Mouse (Mus musculus) kidney, embryonic 15.5 days (tissue): ENCODE measurements around the gene Spns2. TPM values are rescaled to one million over a fixed set of nuclear protein-coding genes. Genes with fewer than 3 reads are reported as not detected.

Experiments used
- ATAC-seq: fragments of 200-750 bp; cut with Nextera tagmentation; replicated peaks from 2 replicates; pipeline ENCODE4 v1.8.0; 2017; ENCODE audit warnings: moderate TSS enrichment; ENCODE audit not compliant: low FRiP score
- H3K27ac ChIP-seq: fragments of 300-500 bp; sonication (generic); 2 replicates; pipeline ENCODE4 v1.5.1; 2015; ENCODE audit warnings: mild to moderate bottlenecking, inconsistent platforms
- H3K27me3 ChIP-seq: fragments of 300-500 bp; sonication (generic); 2 replicates; pipeline ENCODE4 v1.6.1; 2015; ENCODE audit warnings: inconsistent platforms
- H3K36me3 ChIP-seq: fragments of 300-500 bp; sonication (generic); 2 replicates; pipeline ENCODE4 v1.6.1; 2015; ENCODE audit warnings: inconsistent platforms
- H3K4me1 ChIP-seq: fragments of 300-500 bp; sonication (generic); 2 replicates; pipeline ENCODE4 v1.6.1; 2015; ENCODE audit warnings: inconsistent platforms
- H3K4me2 ChIP-seq: fragments of 300-500 bp; sonication (generic); 2 replicates; pipeline ENCODE4 v1.6.1; 2015; ENCODE audit warnings: moderate library complexity, mild to moderate bottlenecking, inconsistent platforms
- H3K4me3 ChIP-seq: fragments of 300-500 bp; sonication (generic); replicated peaks from 2 replicates; pipeline ENCODE4 v1.5.1; 2015; ENCODE audit warnings: mild to moderate bottlenecking, inconsistent platforms
- H3K9ac ChIP-seq: fragments of 300-500 bp; sonication (generic); 2 replicates; pipeline ENCODE4 v1.6.1; 2015; ENCODE audit warnings: mild to moderate bottlenecking, inconsistent platforms
- H3K9me3 ChIP-seq: fragments of 300-500 bp; sonication (generic); replicated peaks from 2 replicates; pipeline ENCODE4 v1.6.1; 2016; ENCODE audit warnings: inconsistent platforms
- WGBS: fragments of 180-500 bp; shearing (Covaris S2); methylation state at CpG from one replicate; pipeline ENCODE4 v1.1.7; 2015; ENCODE audit warnings: mixed read lengths; 5-methylcytosine and 5-hydroxymethylcytosine counted together
- polyA plus RNA-seq: library from polyadenylated mRNA; unstranded; fragments of >200 nt; fragmentation: Nextera tagmentation; extraction: Ambion mirVana; gene quantifications from 2 replicates; pipeline ENCODE4 v1.2.1, GENCODE M21; 2015

The Spns2 gene
- polyA plus RNA-seq, 1 experiment from 2014 or later = 2.9 TPM

DNA sequence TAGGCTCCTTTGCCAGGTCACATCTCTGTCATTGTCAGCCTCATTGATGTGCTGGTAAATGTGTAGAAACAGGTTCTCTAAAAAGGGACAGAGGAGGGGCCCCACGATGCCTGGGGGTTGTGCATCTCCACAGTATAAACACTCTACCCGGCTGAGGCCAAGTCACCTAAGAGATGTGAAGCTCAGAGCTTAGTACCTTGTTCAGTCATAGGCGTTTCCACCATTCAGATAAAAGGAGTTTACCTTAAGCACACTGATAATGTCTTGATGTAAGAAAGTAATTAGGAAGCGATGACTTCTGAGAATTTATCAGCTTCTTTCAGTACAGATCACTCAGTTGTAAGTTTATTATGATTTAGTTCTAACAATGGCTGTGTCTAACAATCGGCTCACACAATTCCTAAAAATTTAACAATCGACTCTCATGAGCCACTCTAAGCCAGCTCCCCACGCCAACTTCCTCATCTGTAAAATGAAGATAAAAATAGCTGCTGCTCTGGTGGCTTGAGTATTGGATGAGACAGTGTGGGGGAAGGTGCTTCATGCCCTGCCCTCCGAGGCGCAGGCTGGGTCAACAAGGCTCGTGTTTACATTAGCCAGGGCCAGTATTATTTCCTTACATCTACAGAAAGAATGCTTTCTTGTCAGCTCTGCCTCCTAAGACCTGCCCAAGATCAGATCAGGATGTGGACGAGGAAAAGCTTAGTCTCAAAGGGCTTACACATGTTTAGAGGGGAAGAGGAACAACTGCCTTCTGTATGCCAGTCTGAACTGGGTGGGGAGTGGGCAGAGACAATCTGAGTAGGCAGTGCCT lies 22.8 kb downstream of the Spns2 start:
- Histone ChIP-seq H3K4me1 (peaks cover 63% of the 10 kb centered on the region), H3K9me3 (no peaks in the 10 kb centered on the region), H3K36me3 (no peaks in the 10 kb centered on the region), H3K27me3 (no peaks in the 10 kb centered on the region), H3K9ac (no peak overlapping the region), H3K27ac (peak overlapping the region; percentile 64), H3K4me3 (no peak overlapping the region), H3K4me2 (no peak overlapping the region)
- 26% methylated on average over 11 of the region's 11 CpGs for WGBS
- no peak; the same call in 1 of the 2 replicates for ATAC-seq

DNA sequence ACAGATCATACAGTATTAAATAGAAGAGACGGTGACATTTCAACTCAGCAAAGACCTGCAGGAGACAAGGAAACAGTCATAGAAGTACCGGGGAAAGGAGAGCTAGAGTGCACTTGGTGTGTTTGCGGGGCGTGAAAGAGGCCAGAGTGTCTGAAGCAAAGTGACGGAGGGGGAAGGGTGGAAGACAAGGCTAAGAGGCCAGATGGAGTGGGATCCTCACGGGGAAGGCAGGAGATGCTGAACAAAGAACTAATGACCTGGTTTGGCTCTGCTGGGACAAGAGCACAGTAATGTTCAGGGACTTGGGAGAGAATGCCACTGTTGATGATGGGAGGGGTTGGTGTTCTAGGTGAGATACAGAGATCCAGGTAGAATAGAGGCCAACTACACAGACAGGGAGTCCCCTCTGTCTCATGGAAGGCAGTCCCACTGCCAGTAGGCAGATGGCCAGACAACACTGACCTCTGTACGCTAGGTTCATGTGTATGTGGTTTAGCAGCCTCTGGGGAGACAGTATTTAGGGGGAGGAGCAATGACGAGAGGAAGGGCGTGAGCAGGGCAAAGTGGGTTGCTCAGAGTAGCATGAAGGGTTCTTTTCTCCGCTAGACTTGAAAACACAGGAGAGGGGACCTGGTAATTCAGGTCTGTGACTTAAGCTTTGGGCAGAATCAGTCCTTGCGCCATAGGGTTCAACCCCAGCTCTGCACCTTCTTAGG lies 23.6 kb downstream of the Spns2 start:
- H3K9ac ChIP-seq = no peak overlapping the region
- peaks cover 61% of the 10 kb centered on the region for H3K4me1 ChIP-seq
- ATAC-seq = no peak
- WGBS = 45% methylated on average over 11 of the region's 11 CpGs
- no peak overlapping the region for H3K4me3 ChIP-seq
- no peaks in the 10 kb centered on the region for H3K9me3 ChIP-seq
- H3K27me3 ChIP-seq = no peaks in the 10 kb centered on the region
- no peak overlapping the region for H3K4me2 ChIP-seq
- no peaks in the 10 kb centered on the region for H3K36me3 ChIP-seq
- peak overlapping the region; percentile 64 for H3K27ac ChIP-seq

DNA sequence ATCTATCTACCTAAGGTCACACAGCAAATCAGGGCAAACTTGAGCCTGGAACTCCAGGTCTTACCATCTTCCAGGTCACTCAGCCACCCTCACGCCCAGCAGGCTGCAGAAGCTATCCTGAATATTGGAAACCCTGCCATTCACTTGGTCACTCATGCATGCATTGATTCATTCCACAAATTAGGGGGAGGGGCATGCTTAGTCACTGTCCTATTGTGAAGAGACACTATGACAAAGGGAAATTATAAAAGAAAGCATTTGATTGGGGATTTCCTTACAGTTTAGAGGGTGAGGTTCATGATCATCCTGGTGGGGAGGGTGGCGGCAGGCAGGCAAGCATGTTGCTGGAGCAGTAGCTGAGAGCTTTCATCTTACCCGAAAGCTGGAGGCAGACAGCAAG lies 24.9 kb downstream of the Spns2 start:
- Histone ChIP-seq H3K27me3 (no peaks in the 10 kb centered on the region), H3K9ac (no peak overlapping the region), H3K4me2 (no peak overlapping the region), H3K36me3 (no peaks in the 10 kb centered on the region), H3K4me1 (peaks cover 53% of the 10 kb centered on the region), H3K4me3 (no peak overlapping the region), H3K9me3 (no peaks in the 10 kb centered on the region), H3K27ac (no peak overlapping the region)
- WGBS = 65% methylated on average over 3 of the region's 3 CpGs
- ATAC-seq = no peak

DNA sequence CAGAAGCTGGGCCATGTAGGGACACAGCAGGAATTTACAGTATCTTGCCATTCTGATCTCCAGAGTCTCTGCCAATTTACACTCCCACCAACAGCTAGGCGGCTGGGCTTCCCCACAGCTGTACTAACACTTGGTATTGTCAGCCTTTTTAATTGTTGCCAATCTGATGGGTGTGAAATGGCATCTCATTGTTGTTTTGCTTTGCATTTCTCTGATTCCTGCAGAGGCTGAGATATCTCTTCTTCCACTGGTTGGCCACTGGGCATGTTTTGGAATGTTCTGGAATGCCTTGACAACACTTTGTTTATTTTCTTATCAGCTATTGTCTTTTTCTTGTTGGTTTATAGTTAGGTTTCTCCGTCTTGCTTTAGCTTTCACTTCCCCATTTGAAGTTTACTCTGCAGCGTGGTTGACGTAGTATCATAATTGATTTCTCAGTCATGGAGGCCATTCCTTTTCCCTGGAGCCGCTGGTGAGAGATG lies 28.2 kb downstream of the Spns2 start:
- Histone ChIP-seq H3K4me1 (peaks cover 32% of the 10 kb centered on the region), H3K27me3 (no peaks in the 10 kb centered on the region), H3K36me3 (no peaks in the 10 kb centered on the region), H3K4me2 (no peak overlapping the region), H3K27ac (no peak overlapping the region), H3K9me3 (no peaks in the 10 kb centered on the region), H3K4me3 (no peak overlapping the region), H3K9ac (no peak overlapping the region)
- 60% methylated on average over 5 of the region's 5 CpGs for WGBS
- ATAC-seq = no peak

DNA sequence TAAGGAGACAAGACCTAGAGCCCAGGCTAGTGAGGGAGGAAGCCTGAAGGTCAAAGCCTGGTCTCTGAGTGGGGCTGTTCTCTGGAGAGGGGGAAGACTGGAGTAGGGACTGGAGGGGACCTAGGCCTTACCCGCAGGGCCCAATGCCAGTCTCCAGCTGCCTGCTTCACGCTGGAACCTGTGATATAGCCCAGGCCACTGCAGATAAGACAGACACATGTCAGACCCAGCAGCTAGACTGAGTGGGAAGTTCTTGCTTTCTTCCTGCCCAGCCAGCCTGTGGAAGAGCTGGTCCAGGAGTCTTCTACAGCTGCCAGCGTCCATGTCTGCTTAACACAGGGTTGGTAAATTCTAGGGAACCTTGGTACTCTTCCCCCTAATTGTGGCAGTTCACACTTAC lies 31.2 kb downstream of the Spns2 start:
- no peak for ATAC-seq
- peak overlapping the region; percentile 68 for H3K27ac ChIP-seq
- no peaks in the 10 kb centered on the region for H3K27me3 ChIP-seq
- H3K9me3 ChIP-seq = no peaks in the 10 kb centered on the region
- no peak overlapping the region for H3K4me2 ChIP-seq
- 66% methylated on average over 3 of the region's 3 CpGs for WGBS
- H3K4me3 ChIP-seq = no peak overlapping the region
- no peaks in the 10 kb centered on the region for H3K36me3 ChIP-seq
- H3K4me1 ChIP-seq = peaks cover 18% of the 10 kb centered on the region
- H3K9ac ChIP-seq = no peak overlapping the region

DNA sequence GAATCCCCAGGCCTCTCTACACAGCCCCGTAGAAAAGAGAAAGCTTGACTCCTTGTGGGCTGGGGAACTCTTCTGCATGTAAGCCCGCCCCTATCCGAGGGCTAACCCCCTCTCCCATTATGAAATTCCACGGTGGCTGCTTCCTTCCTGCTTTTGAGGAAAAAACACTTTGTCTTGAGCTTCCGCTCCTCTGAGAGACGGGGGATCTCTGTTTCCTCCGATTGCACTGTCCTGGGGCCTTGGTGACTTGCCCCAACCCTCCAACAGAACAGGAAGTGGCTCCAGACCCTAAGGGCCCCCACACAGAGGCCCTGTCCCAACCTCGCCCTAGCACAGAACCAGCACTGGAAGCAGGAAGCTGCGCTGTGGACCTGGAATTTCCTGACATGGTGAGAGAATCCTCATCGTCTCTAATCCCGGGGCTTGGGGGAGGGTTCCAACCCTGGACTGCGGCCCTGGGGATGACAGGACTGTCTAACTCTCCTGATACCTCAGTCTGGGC lies 31.7 kb downstream of the Spns2 start:
- Histone ChIP-seq H3K27me3 (no peaks in the 10 kb centered on the region), H3K9ac (no peak overlapping the region), H3K4me1 (peaks cover 20% of the 10 kb centered on the region), H3K9me3 (no peaks in the 10 kb centered on the region), H3K4me2 (no peak overlapping the region), H3K27ac (peak overlapping the region; percentile 68; the same call in 1 of the 2 replicates), H3K36me3 (peaks cover 2% of the 10 kb centered on the region; the same call in 1 of the 2 replicates), H3K4me3 (no peak overlapping the region)
- 60% methylated on average over 12 of the region's 12 CpGs for WGBS
- peak; percentile 63 for ATAC-seq

DNA sequence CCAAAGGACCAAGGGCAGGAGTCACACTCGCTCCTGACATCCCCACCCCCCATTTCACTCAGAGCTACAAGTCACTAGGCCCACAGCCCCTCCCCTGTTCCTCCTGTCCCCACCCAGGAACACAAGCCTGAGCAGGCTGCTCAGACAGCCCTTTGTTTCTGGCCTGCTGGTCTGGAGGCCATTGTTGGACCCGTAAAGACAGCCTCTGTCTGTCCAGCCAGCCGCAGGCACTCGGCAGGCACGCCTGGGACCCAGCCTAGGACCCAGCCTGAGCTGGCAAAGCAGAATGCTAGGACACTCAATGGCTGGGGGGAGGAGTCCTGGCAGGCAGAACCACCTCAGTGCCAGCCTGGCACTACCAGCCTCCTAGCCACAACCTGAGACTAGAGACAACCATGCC lies 34.0 kb downstream of the Spns2 start:
- H3K9ac ChIP-seq = no peak overlapping the region
- no peak overlapping the region for H3K27ac ChIP-seq
- no peaks in the 10 kb centered on the region for H3K27me3 ChIP-seq
- H3K36me3 ChIP-seq = peaks cover 25% of the 10 kb centered on the region
- no peaks in the 10 kb centered on the region for H3K9me3 ChIP-seq
- no peak overlapping the region for H3K4me2 ChIP-seq
- H3K4me3 ChIP-seq = no peak overlapping the region
- H3K4me1 ChIP-seq = peaks cover 20% of the 10 kb centered on the region; the same call in 1 of the 2 replicates
- 70% methylated on average over 5 of the region's 5 CpGs for WGBS
- no peak for ATAC-seq

DNA sequence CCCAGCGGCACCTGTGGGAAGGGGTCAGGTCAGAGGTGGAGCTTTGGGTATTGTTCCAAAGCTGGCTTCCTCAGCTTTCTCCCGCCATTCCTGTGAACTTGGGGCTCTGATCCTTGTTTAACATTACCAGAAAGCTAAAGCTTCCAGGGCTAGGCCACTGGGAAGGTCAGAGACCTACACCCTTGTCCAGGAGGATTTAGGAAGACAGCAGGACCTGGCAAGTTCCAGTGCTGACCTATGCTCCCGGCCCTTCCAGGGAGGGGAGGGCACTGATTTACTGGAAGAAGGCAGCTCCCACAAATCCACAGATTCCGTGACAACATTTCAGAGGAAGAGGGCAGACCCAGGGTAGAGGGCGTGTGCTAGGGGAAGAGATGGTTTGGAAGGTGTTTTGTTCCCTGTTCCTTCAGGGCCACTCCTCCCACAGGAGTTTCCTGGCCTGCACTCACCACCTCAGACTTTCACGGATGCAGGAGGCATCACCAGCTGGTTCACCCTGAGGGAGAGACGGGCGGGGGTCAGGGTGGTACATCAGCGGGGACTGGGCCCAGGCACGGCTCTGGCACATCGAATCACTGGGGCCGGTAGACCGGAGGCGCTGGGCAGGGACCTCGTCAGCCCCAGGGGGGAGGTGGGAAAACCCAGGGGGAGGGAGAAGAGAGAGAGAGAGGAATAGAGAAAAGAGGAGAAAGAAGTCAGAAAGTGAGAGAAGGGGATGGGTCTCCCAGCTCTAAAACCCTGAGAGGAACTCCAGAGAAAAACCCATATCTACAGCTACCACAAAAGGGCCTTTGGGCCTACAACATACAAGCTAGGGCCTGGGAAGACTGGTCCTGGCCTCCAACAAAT lies 36.4 kb downstream of the Spns2 start:
- Histone ChIP-seq H3K9me3 (no peaks in the 10 kb centered on the region), H3K4me1 (peaks cover 14% of the 10 kb centered on the region; the same call in 1 of the 2 replicates), H3K36me3 (peaks cover 49% of the 10 kb centered on the region), H3K4me3 (no peak overlapping the region), H3K9ac (no peak overlapping the region; the same call in 1 of the 2 replicates), H3K27me3 (no peaks in the 10 kb centered on the region), H3K27ac (peak overlapping the region; percentile 22; the same call in 1 of the 2 replicates), H3K4me2 (no peak overlapping the region)
- ATAC-seq = no peak
- WGBS = 47% methylated on average over 15 of the region's 15 CpGs

DNA sequence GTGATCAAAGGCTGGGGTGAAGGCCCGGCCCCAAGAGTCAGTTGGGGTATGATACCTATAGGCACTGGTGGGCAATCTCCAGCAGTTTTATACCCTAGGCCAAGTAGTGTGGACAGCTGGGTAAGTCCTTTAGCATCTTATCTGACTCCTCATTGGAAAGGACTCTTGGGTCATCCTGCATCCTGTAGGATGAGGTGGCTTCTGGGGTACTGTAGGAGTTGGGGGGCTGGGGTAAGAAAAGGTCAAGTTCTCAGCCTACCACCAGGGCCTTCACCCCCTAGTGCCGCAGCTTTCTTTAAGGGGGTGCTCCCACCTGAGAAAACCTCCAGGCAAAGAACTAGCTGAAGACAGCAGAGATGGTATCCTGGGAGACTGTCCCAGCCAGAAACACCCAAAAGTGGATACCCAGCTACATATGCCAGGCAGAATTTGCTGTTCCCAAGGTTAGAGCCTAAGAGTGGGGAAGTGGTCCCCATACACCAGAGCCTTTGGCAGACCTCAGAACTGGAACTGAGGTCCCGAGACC lies 37.5 kb downstream of the Spns2 start:
- peaks cover 8% of the 10 kb centered on the region; the same call in 1 of the 2 replicates for H3K4me1 ChIP-seq
- H3K9me3 ChIP-seq = no peaks in the 10 kb centered on the region
- no peak overlapping the region for H3K4me2 ChIP-seq
- WGBS = 85% methylated on average over 3 of the region's 3 CpGs
- H3K4me3 ChIP-seq = no peak overlapping the region
- H3K9ac ChIP-seq = no peak overlapping the region
- 0 out of 2 replicates have a peak overlapping the region, but pooled peaks have one; percentile 22 for H3K27ac ChIP-seq
- no peak for ATAC-seq
- no peaks in the 10 kb centered on the region for H3K27me3 ChIP-seq
- H3K36me3 ChIP-seq = peaks cover 60% of the 10 kb centered on the region

DNA sequence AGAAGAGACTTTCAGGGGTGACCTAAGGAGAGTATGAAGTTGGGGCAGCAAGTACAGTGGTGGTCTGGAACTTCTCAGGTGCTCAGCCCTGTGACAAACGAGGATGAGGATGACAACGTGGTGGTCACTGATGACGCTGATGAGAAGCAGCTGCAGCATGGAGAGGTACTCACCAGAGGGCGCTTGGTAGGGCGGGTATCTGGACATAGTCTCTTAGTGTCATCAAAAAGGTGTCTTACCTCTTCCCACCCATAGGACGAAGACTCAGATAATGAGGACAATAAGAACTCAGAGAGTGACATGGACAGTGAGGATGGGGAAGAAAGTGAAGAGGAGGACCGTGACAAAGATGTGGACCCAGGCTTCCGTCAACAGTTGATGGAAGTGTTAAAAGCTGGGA lies 42.2 kb downstream of the Spns2 start:
- 83% methylated on average over 8 of the region's 8 CpGs for WGBS
- H3K4me2 ChIP-seq = no peak overlapping the region
- no peaks in the 10 kb centered on the region for H3K27me3 ChIP-seq
- no peak overlapping the region for H3K4me3 ChIP-seq
- no peak overlapping the region for H3K9ac ChIP-seq
- no peaks in the 10 kb centered on the region for H3K9me3 ChIP-seq
- peaks cover 7% of the 10 kb centered on the region for H3K4me1 ChIP-seq
- ATAC-seq = no peak
- no peak overlapping the region for H3K27ac ChIP-seq
- peaks cover 100% of the 10 kb centered on the region for H3K36me3 ChIP-seq

DNA sequence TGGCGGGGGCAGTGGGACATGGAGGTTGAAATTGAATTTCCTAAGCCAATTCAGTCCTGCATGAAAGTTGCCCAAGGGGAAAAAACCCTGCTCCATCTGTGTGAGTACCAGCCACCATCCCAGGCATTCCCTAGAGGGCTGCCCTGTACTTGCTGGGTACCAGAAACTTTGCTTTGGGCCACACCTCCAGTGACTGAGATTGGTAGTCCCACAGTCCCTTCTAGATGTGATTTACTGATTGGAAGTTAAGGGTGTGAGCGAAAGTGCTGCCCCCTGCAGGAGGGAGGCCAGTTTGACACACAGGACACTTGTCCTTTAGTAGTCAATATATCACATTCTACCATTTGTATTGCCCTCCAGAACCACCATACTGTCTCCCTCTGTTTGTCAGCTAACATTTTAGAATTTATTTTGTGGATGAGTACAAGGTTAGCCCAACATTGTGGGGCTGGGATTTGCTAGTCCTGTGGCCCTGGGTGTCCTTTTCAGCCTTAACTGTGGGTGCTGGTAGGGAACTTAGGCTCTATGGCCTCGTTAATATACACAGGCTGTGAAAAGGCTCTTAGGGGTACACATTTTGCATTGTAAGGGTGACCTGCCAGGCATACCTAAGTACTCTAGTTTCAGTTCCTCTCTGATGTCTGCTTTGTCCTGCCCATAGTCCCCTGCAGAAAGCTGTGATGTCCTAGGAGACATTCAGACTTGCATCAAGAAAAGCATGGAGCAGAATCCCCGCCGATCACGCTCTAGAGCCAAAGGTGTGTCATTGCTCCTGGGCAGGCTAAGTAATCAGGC lies 43.2 kb downstream of the Spns2 start:
- no peaks in the 10 kb centered on the region for H3K27me3 ChIP-seq
- H3K36me3 ChIP-seq = peaks cover 94% of the 10 kb centered on the region
- H3K4me3 ChIP-seq = no peak overlapping the region
- ATAC-seq = no peak
- H3K4me1 ChIP-seq = peaks cover 14% of the 10 kb centered on the region
- H3K27ac ChIP-seq = no peak overlapping the region
- H3K9me3 ChIP-seq = no peaks in the 10 kb centered on the region
- no peak overlapping the region for H3K9ac ChIP-seq
- no peak overlapping the region for H3K4me2 ChIP-seq
- 90% methylated on average over 6 of the region's 6 CpGs for WGBS
